Mouse (Mus musculus): ENCODE results near the gene H2-Ob. TPM values are rescaled to one million over a fixed set of nuclear protein-coding genes. Genes with fewer than 3 reads are reported as not detected.
A peak's percentile ranks its signal among the peaks of the same experiment; 100 is the strongest.

H2-Ob gene
- total and polyA plus RNA-seq, 3 experiments: 13.7 to 31.9 (median 19.9) TPM

- dilution Hi-C loops (cut with MboI; ENCODE audit: extremely low pct_ligation_motif_present, extremely low pct_unique_long_range_greater_than_20kb, low sequenced_read_pairs): no loop called here
- peak; percentile 95 for DNase-seq (ENCODE audit: extremely low read depth)
- peaks cover 9% of the 10 kb centered on the region; the same call in 1 of the 2 replicates for H3K79me2 ChIP-seq (replicated peaks; ENCODE audit: control insufficient read depth, extremely low read depth, insufficient read depth, poor library complexity, severe bottlenecking)
- H3K4me3 ChIP-seq (replicated peaks in 1 of 3; ENCODE audit: low read depth in 2 of 3, low read length in 2 of 3, poor library complexity in 1 of 3): peak overlapping the region; percentile 70 to 95 (median 78)
- H3K4me2 ChIP-seq (ENCODE audit: insufficient read depth, low read depth, poor library complexity, severe bottlenecking): no peak overlapping the region
- in situ Hi-C loops (cut with MboI; ENCODE audit: low pct_ligation_motif_present, low pct_unique_long_range_greater_than_20kb, low sequenced_read_pairs): no loop called here
- H3K27me3 ChIP-seq (replicated peaks): no peaks in the 10 kb centered on the region
- peaks cover 11 to 25% of the 10 kb centered on the region in 2 experiments for H3K36me3 ChIP-seq (replicated peaks in 1 of 2; ENCODE audit: control insufficient read depth in 1 of 2, insufficient read depth in 1 of 2, low read length in 1 of 2)
- no peak for TF ChIP-seq USF2 (conservative IDR thresholded peaks at IDR 0.05; ENCODE audit: low read depth, low read length)
- TF ChIP-seq TBP (conservative IDR thresholded peaks at IDR 0.05; ENCODE audit: low read depth, low read length): peak; percentile 87
- peak; percentile 59; the same call in 1 of the 2 replicates for TF ChIP-seq POLR2AphosphoS2 (IDR thresholded peaks at IDR 0.05; ENCODE audit: low read depth, low read length)
- TF ChIP-seq E2F4 (IDR thresholded peaks at IDR 0.05; ENCODE audit: insufficient replicate concordance, low read depth, low read length): no peak
- TF ChIP-seq NRF1 (IDR thresholded peaks at IDR 0.05; ENCODE audit: low read depth, low read length): no peak
- no peak for TF ChIP-seq MEF2A (IDR thresholded peaks at IDR 0.05; ENCODE audit: borderline replicate concordance, low read depth, low read length)
- peak; percentile 77 for TF ChIP-seq ZMIZ1 (IDR thresholded peaks at IDR 0.05; ENCODE audit: low read depth, low read length)
- no peak for TF ChIP-seq CTCF (conservative IDR thresholded peaks at IDR 0.05 in 1 of 2, IDR thresholded peaks at IDR 0.05 in 1 of 2; ENCODE audit: low read depth in 2 of 2, low read length in 2 of 2)
- no peak for TF ChIP-seq MYC (IDR thresholded peaks at IDR 0.05; ENCODE audit: low read depth, low read length)
- no peak for TF ChIP-seq KAT2A (IDR thresholded peaks at IDR 0.05; ENCODE audit: insufficient replicate concordance, low read length)
- TF ChIP-seq NELFE (IDR thresholded peaks at IDR 0.05; ENCODE audit: low read depth, low read length): peak; percentile 77
- TF ChIP-seq IRF4 (IDR thresholded peaks at IDR 0.05; ENCODE audit: low read depth, low read length): peak; percentile 28; the same call in 1 of the 2 replicates
- no peak for TF ChIP-seq JUND (conservative IDR thresholded peaks at IDR 0.05; ENCODE audit: low read depth, low read length)
- TF ChIP-seq ETS1 (conservative IDR thresholded peaks at IDR 0.05; ENCODE audit: low read depth, low read length): no peak; the same call in 1 of the 2 replicates
- no peak for TF ChIP-seq USF1 (IDR thresholded peaks at IDR 0.05; ENCODE audit: low read depth, low read length)
- TF ChIP-seq ELF1 (IDR thresholded peaks at IDR 0.05; ENCODE audit: low read depth, low read length): no peak
- 0 out of 2 replicates have a peak, but pooled peaks have one; percentile 34 for TF ChIP-seq SIN3A (IDR thresholded peaks at IDR 0.05; ENCODE audit: low read length)
- no peak for TF ChIP-seq EP300 (IDR thresholded peaks at IDR 0.05; ENCODE audit: low read length)
- no peak for TF ChIP-seq UBTF (IDR thresholded peaks at IDR 0.05; ENCODE audit: low read depth, low read length)
- no peak for TF ChIP-seq PAX5 (IDR thresholded peaks at IDR 0.05; ENCODE audit: low read length)
- no peak for TF ChIP-seq MAX (IDR thresholded peaks at IDR 0.05; ENCODE audit: low read length)
- TF ChIP-seq MAFK (IDR thresholded peaks at IDR 0.05; ENCODE audit: insufficient replicate concordance, low read length): no peak
- TF ChIP-seq MAZ (IDR thresholded peaks at IDR 0.05; ENCODE audit: low read depth, low read length): no peak
- no peak for TF ChIP-seq HCFC1 (IDR thresholded peaks at IDR 0.05; ENCODE audit: low read depth, low read length)
- peak; percentile 96 for TF ChIP-seq CHD2 (IDR thresholded peaks at IDR 0.05; ENCODE audit: low read length)
- no peak for TF ChIP-seq SMC3 (IDR thresholded peaks at IDR 0.05; ENCODE audit: low read depth, low read length)
- no peak for TF ChIP-seq ZKSCAN1 (IDR thresholded peaks at IDR 0.05; ENCODE audit: borderline replicate concordance, low read depth, low read length)
- no peak for TF ChIP-seq JUN (IDR thresholded peaks at IDR 0.05; ENCODE audit: insufficient read depth, low read depth, low read length)
- TF ChIP-seq CHD1 (IDR thresholded peaks at IDR 0.05; ENCODE audit: low read depth, low read length): no peak
- TF ChIP-seq ZNF384 (IDR thresholded peaks at IDR 0.05; ENCODE audit: low read depth, low read length): no peak
- TF ChIP-seq BHLHE40 (IDR thresholded peaks at IDR 0.05; ENCODE audit: low read depth, low read length): no peak
- no peak for TF ChIP-seq RCOR1 (conservative IDR thresholded peaks at IDR 0.05; ENCODE audit: low read depth, low read length)
- TF ChIP-seq GABPA (IDR thresholded peaks at IDR 0.05; ENCODE audit: insufficient replicate concordance, low read depth, low read length): no peak
- no peak for TF ChIP-seq RAD21 (IDR thresholded peaks at IDR 0.05; ENCODE audit: low read depth, low read length)
- TF ChIP-seq ZC3H11A (IDR thresholded peaks at IDR 0.05; ENCODE audit: low read depth, low read length): no peak
- TF ChIP-seq TCF12 (IDR thresholded peaks at IDR 0.05; ENCODE audit: low read depth, low read length): peak; percentile 61; the same call in 1 of the 2 replicates
- TF ChIP-seq MXI1 (IDR thresholded peaks at IDR 0.05; ENCODE audit: low read depth, low read length): no peak
- TF ChIP-seq POLR2A (IDR thresholded peaks at IDR 0.05; ENCODE audit: low read depth, low read length): peak; percentile 74
- peak overlapping the region; percentile 63; the same call in 1 of the 2 replicates for H3K9ac ChIP-seq (ENCODE audit: insufficient read depth, low read depth)
- H3K4me1 ChIP-seq (ENCODE audit: control insufficient read depth in 1 of 2, insufficient read depth in 2 of 2): peaks cover 10 to 53% of the 10 kb centered on the region in 2 experiments
- H3K27ac ChIP-seq (ENCODE audit: insufficient read depth, low read depth): no peak overlapping the region
- no peaks in the 10 kb centered on the region for H3K9me3 ChIP-seq (replicated peaks; ENCODE audit: low read length)
These were observed 24.4 kb downstream of the H2-Ob start for GRCm38 (mm10) chr17:34263068-34263467.

All from CH12.LX (cell line).